Mouse (Mus musculus) heart, postnatal 10 days (tissue): Measurements from ENCODE around the gene Tmem102. TPM values are rescaled to one million over a fixed set of nuclear protein-coding genes. Genes with fewer than 3 reads are reported as not detected.

Experiments used
- DNase-seq, 2 experiments: peaks; one replicate each; pipeline ENCODE4 v3.0.0; 2021
- intact Hi-C: fragments of 180-260 bp; cut with DNase I; formaldehyde crosslinking; loops from one replicate; pipeline ENCODE4 v1.15.1; 2025
- total RNA-seq, 2 experiments: library from RNA; stranded (reverse); gene quantifications; 2 replicates each; pipeline ENCODE4 v1.2.3; 2021

Gene Tmem102
- total RNA-seq, 2 experiments from 2014 or later = 0.94 to 1.2 TPM

- intact Hi-C loops = no loop called here
- DNase-seq = no peak
Measured at GRCm38 (mm10) chr11:69760901-69761200, 44.6 kb downstream of the Tmem102 start.

- no peak for DNase-seq
Measured at GRCm38 (mm10) chr11:69760160-69760900, 45.1 kb downstream of the Tmem102 start.

GRCm38 (mm10) chr11:69758971-69759721 lies 46.3 kb downstream of the Tmem102 start:
- peak; percentile 85 to 91 for DNase-seq
- intact Hi-C loops = loop anchor here (2.0 to 5.0 kb wide), 2 partner anchors 118 to 233 kb away; partner anchors contain the start of gene Gabarap

More at GRCm38 (mm10) chr11:69760160-69760900, 45.1 kb downstream of the Tmem102 start:
- intact Hi-C loops = no loop called here

GRCm38 (mm10) chr11:69758478-69758970 lies 46.9 kb downstream of the Tmem102 start, which contains the start of gene Polr2a:
TSS of gene Polr2a (minus strand) at chr11:69758637.
- intact Hi-C loops = loop anchor here (2.0 to 5.0 kb wide), 2 partner anchors 118 to 234 kb away; partner anchors contain the start of gene Gabarap

GRCm38 (mm10) chr11:69758090-69758456 lies 47.4 kb downstream of the Tmem102 start:
- peak; percentile 98 for DNase-seq
- intact Hi-C loops = loop anchor here (2.0 to 5.0 kb wide), 2 partner anchors 119 to 234 kb away; partner anchors contain the start of gene Gabarap

More at GRCm38 (mm10) chr11:69758478-69758970, 46.9 kb downstream of the Tmem102 start, which contains the start of gene Polr2a:
- DNase-seq = peak; percentile 98 to 99

- DNase-seq = no peak
- intact Hi-C loops = loop anchor here (2.0 to 5.0 kb wide), 2 partner anchors 119 to 235 kb away; partner anchors contain the start of gene Gabarap
Measured at GRCm38 (mm10) chr11:69757303-69758089, 47.9 kb downstream of the Tmem102 start.

- peak; percentile 68 to 78 for DNase-seq
- intact Hi-C loops = loop anchor here (5.0 kb wide), 1 partner anchor 238 kb away; the partner anchor contains the start of gene Gabarap
Measured at GRCm38 (mm10) chr11:69754701-69755100, 50.7 kb downstream of the Tmem102 start.

- intact Hi-C loops = no loop called here
- no peak for DNase-seq
Measured at GRCm38 (mm10) chr11:69754233-69754632, 51.2 kb downstream of the Tmem102 start.

Other genes starting within 250 kb of the Tmem102 start
- gene Efnb3, start 245.4 kb downstream of the Tmem102 start, total RNA-seq = 100 to 1,000 TPM in 1 of 2 experiments, 10 to 100 TPM in 1; 97.6 to 115 TPM
- gene Wrap53, start 225.4 kb downstream of the Tmem102 start, total RNA-seq = 1 to 10 TPM; 5.9 to 6.8 TPM
- gene Trp53, start 225.3 kb downstream of the Tmem102 start, total RNA-seq = 10 to 100 TPM; 32.5 to 45.2 TPM
- 10 to 100 TPM; 29.9 to 36.5 TPM for gene Atp1b2, start 199.7 kb downstream of the Tmem102 start, total RNA-seq
- gene Shbg, start 187.7 kb downstream of the Tmem102 start, total RNA-seq = not detected
- 1 to 10 TPM; 4.3 to 4.7 TPM for gene Sat2, start 183.6 kb downstream of the Tmem102 start, total RNA-seq
- gene Fxr2, start 172.6 kb downstream of the Tmem102 start, total RNA-seq = 10 to 100 TPM; 72.1 to 78.7 TPM
- gene Sox15, start 150.3 kb downstream of the Tmem102 start, total RNA-seq = not detected
- gene Mpdu1, start 143.0 kb downstream of the Tmem102 start, total RNA-seq = 10 to 100 TPM; 33.1 to 33.7 TPM
- 1 to 10 TPM; 5.8 to 7.8 TPM for gene Cd68, start 139.5 kb downstream of the Tmem102 start, total RNA-seq
- 100 to 1,000 TPM; 389 to 397 TPM for gene Eif4a1, start 133.2 kb downstream of the Tmem102 start, total RNA-seq
- 10 to 100 TPM; 48.9 to 49.6 TPM for gene Senp3, start 123.5 kb downstream of the Tmem102 start, total RNA-seq
- 1 to 10 TPM; 2.1 to 2.4 TPM for gene Tnfsf13, start 119.8 kb downstream of the Tmem102 start, total RNA-seq
- 10 to 100 TPM; 19.6 to 20.3 TPM for gene Tnfsf12, start 109.8 kb downstream of the Tmem102 start, total RNA-seq
- 1 to 10 TPM; 5.1 to 5.2 TPM for gene Tnfsfm13, start 109.5 kb downstream of the Tmem102 start, total RNA-seq
- 10 to 100 TPM; 44.5 to 47.5 TPM for gene Polr2a, start 47.0 kb downstream of the Tmem102 start, total RNA-seq
- gene Slc35g3, start 43.7 kb downstream of the Tmem102 start, total RNA-seq = under 1 TPM; 0.17 to 0.40 TPM
- 10 to 100 TPM; 42.2 to 43.9 TPM for gene Zbtb4, start 39.7 kb downstream of the Tmem102 start, total RNA-seq
- 1 to 10 TPM; 5.8 to 7.1 TPM for gene Chrnb1, start 9.7 kb downstream of the Tmem102 start, total RNA-seq
- 1 to 10 TPM; 1.9 to 3.5 TPM for gene Fgf11, start 3.8 kb downstream of the Tmem102 start, total RNA-seq
- gene Gm39566, start 9.7 kb upstream of the Tmem102 start, total RNA-seq = not detected
- not detected for gene Spem2, start 12.8 kb upstream of the Tmem102 start, total RNA-seq
- not detected for gene Spem1, start 16.6 kb upstream of the Tmem102 start, total RNA-seq
- 10 to 100 TPM; 13.6 TPM for gene Nlgn2, start 32.2 kb upstream of the Tmem102 start, total RNA-seq
- gene Tmem256, start 32.9 kb upstream of the Tmem102 start, total RNA-seq = 100 to 1,000 TPM; 130 to 151 TPM
- gene Plscr3, start 40.8 kb upstream of the Tmem102 start, total RNA-seq = 10 to 100 TPM; 52.5 to 59.7 TPM
- gene Tnk1, start 53.1 kb upstream of the Tmem102 start, total RNA-seq = not detected
- gene Tmem95, start 72.4 kb upstream of the Tmem102 start, total RNA-seq = not detected
- gene Kctd11, start 75.8 kb upstream of the Tmem102 start, total RNA-seq = 1 to 10 TPM; 3.0 to 3.5 TPM
- 1 to 10 TPM; 2.7 to 3.0 TPM for gene Acap1, start 89.9 kb upstream of the Tmem102 start, total RNA-seq
- 1 to 10 TPM; 2.1 to 2.7 TPM for gene 2810408A11Rik, start 95.4 kb upstream of the Tmem102 start, total RNA-seq
- 10 to 100 TPM; 39.2 to 39.9 TPM for gene Neurl4, start 95.4 kb upstream of the Tmem102 start, total RNA-seq
- 10 to 100 TPM; 29.4 to 30.5 TPM for gene Gps2, start 108.3 kb upstream of the Tmem102 start, total RNA-seq
- gene Eif5a, start 116.3 kb upstream of the Tmem102 start, total RNA-seq = 100 to 1,000 TPM; 488 to 490 TPM
- 10 to 100 TPM; 22.7 to 25.7 TPM for gene Ybx2, start 130.2 kb upstream of the Tmem102 start, total RNA-seq
- gene Slc2a4, start 142.6 kb upstream of the Tmem102 start, total RNA-seq = 100 to 1,000 TPM; 135 to 144 TPM
- not detected for gene Cldn7, start 159.2 kb upstream of the Tmem102 start, total RNA-seq
- gene Ctdnep1, start 175.5 kb upstream of the Tmem102 start, total RNA-seq = 100 to 1,000 TPM; 144 to 159 TPM
- 10 to 100 TPM; 60.7 to 64.6 TPM for gene Elp5, start 176.9 kb upstream of the Tmem102 start, total RNA-seq
- 100 to 1,000 TPM; 275 to 295 TPM for gene Gabarap, start 185.5 kb upstream of the Tmem102 start, total RNA-seq
- 10 to 100 TPM; 23.1 to 27.7 TPM for gene Phf23, start 190.2 kb upstream of the Tmem102 start, total RNA-seq
- gene Dvl2, start 195.0 kb upstream of the Tmem102 start, total RNA-seq = 10 to 100 TPM in 1 of 2 experiments, 1 to 10 TPM in 1; 8.6 to 11.8 TPM
- gene Acadvl, start 209.8 kb upstream of the Tmem102 start, total RNA-seq = 1,000 to 10,000 TPM; 1,260 to 1,282 TPM
- 10 to 100 TPM; 11.5 to 12.0 TPM for gene Dlg4, start 211.3 kb upstream of the Tmem102 start, total RNA-seq
- gene Asgr1, start 248.5 kb upstream of the Tmem102 start, total RNA-seq = under 1 TPM in 1 of 2 experiments, not detected in 1; 0.22 TPM